Mouse (Mus musculus) layer of hippocampus, postnatal 36 days (tissue): ENCODE data around the gene Lsp1. TPM values are rescaled to one million over a fixed set of nuclear protein-coding genes. Genes with fewer than 3 reads are reported as not detected.

Experiments
- DNase-seq, 2 experiments: peaks; one replicate each; pipeline ENCODE4 v3.0.0; 2022
- total RNA-seq, 2 experiments: library from RNA; stranded (reverse); gene quantifications; 2 replicates each; pipeline ENCODE4 v1.2.3; 2021

Gene Lsp1
- total RNA-seq, 2 experiments from 2014 or later = 1.2 to 3.4 TPM

GRCm38 (mm10) chr7:142507453-142507852 is 46.8 kb downstream of the Lsp1 start:
- DNase-seq = no peak

GRCm38 (mm10) chr7:142509518-142509917 is 48.9 kb downstream of the Lsp1 start:
- DNase-seq = no peak

- no peak for DNase-seq
Observed at GRCm38 (mm10) chr7:142510021-142510777, 49.6 kb downstream of the Lsp1 start.

- no peak for DNase-seq
Observed at GRCm38 (mm10) chr7:142514048-142514447, 53.4 kb downstream of the Lsp1 start.

GRCm38 (mm10) chr7:142516221-142516978 is 55.8 kb downstream of the Lsp1 start:
- no peak for DNase-seq

DNA sequence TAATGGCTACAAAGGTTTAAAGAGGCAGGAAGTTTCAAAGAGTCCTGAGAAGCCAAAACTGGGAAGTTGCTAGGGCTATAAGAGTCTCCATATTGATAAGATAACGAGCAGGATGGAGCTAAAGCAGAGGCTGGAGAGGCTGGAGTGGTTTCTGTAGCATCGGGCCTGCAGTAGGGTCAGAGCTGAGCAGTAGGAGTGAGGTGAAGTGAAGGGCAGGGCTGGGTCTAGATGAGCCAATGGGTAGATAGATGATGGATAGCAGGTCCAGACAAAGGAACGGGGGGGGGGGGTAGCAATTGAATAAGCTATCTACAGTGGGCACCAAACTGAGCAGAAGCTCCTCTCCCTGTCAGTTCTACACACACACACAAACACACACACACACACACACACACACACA is 56.9 kb downstream of the Lsp1 start:
- DNase-seq = no peak

DNA sequence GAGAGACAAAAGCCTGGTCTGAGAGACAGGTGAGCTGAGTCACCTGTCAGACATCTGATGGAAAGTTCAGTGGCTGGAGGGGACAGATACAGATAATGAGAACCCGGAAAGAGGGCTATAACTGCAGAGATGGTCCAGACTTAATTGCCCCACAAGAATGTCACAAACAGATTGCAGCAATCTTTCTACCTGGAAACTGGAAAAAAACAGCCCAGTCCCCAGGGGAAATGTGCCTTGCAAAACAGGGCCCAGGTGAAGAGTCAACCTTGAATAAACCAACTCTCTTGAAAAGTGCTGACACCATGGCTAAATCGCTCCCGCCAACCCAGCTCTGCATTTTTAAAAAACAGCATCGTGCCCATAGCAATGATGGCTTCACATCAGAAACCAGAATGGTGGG is 59.7 kb downstream of the Lsp1 start:
- DNase-seq = no peak

- DNase-seq = no peak
Observed at GRCm38 (mm10) chr7:142522352-142522751, 61.7 kb downstream of the Lsp1 start.

- DNase-seq = no peak
Observed at GRCm38 (mm10) chr7:142523200-142523990, 62.8 kb downstream of the Lsp1 start.

DNA sequence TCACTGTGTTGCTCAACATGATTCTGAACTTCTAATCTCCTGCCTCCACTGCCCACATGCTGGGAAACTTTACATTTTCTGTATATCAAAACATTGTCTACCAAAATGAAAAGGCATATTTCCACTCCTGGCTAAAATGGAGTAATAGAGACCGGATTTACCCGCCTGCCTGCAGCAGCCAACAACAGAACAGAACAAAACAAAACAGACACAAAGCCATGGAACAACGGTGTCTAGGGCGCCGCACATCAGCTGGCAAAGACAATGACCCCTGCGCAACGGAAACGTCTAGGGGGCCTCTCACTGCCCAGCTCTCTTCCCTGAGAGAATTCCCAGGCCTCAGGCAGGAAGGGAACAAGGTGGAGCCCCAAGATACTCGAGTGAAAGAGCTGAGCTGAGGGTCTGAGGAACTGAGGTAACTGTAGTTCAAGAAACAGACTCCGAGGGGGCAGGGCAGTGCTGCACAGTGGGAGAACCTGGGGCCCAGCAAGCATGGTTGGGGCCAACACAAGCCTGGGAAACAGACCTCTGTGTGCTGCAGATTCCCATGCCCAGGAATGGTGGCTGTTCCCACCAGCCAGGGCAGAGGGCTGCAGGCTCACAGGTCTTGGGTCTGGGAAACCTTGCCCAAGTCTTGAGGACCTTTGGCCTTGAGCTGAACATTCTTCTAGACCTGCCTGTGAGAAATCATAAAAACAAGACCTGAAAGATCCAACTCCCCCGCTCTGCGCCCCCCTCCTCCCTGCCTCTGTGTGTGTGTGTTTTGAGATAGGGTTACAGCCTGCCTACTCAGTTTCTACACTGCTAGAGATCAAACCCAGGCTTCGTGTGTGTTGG is 65.0 kb downstream of the Lsp1 start:
- no peak for DNase-seq

- no peak for DNase-seq
Observed at GRCm38 (mm10) chr7:142529350-142529749, 68.7 kb downstream of the Lsp1 start.

GRCm38 (mm10) chr7:142531973-142532521 is 71.4 kb downstream of the Lsp1 start:
- DNase-seq = no peak

DNA sequence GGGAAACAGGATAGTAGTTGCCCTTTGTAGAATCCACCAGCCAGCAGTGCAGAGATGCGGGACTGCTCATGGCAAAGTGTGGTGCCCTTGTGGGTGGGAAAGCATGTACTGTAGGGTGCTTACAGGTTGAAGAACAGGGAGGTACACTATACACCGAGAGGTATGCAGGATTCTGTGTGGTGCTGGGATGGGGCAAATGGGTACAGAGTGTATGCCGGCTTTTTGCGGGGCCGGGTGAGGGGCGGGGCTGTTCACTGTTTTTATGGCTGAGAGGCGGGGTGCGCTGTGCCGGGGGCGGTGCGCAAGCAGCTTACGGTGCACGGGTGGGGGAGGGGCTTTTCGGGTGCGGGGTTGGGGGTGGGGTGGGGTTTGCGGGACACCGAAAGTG is 72.1 kb downstream of the Lsp1 start, which contains the start of gene Mrpl23:
TSS of gene Mrpl23 (plus strand) at position 16 of the 388 bp plus-strand sequence.
- peak in 1 of 2 experiments; percentile 18 for DNase-seq

GRCm38 (mm10) chr7:142533059-142533855 is 72.6 kb downstream of the Lsp1 start:
- peak; percentile 78 to 82 for DNase-seq

DNA sequence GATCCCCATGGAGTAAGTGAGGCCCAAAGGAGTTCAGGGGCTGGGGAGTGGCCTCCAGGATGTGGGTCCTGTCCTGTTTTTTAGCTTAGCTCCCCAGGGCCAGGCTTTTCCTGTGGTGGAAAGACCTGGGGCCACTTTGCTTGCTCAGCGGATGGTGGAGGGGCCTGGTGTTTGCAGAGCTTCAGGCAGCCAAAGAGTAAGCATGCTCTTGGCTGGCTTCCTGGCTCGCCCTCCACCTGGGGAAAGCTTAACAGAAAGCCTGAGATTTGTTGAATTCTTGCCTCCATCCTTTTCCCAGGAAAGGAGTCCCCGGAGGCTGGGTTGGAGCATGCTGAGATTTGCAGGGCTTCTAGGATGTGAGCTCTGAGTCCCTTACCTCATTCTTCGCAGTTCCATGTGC is 74.5 kb downstream of the Lsp1 start:
- no peak for DNase-seq

GRCm38 (mm10) chr7:142535832-142536231 is 75.2 kb downstream of the Lsp1 start:
- DNase-seq = no peak

- no peak for DNase-seq
Observed at GRCm38 (mm10) chr7:142537181-142537580, 76.6 kb downstream of the Lsp1 start.

DNA sequence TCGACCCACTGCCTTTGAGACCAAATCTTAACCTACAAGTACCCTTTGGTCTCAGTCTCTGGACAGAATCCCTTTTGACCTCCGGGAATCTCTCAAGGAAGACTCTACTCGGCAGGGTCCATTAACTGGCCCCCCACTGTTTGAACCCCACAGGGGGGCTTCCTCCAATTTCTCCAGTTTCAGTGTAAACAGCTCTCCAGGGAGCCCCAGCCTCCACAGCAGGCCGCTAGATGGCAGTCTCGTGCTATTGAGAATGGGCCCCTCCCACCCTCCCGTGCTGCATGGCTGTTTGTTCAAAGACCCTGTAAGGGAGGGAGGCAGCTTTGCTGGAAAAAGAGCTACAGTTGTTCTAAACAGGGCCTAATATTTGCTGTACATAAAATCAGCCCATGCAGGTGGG is 77.3 kb downstream of the Lsp1 start:
- DNase-seq = peak; percentile 51 to 52

DNA sequence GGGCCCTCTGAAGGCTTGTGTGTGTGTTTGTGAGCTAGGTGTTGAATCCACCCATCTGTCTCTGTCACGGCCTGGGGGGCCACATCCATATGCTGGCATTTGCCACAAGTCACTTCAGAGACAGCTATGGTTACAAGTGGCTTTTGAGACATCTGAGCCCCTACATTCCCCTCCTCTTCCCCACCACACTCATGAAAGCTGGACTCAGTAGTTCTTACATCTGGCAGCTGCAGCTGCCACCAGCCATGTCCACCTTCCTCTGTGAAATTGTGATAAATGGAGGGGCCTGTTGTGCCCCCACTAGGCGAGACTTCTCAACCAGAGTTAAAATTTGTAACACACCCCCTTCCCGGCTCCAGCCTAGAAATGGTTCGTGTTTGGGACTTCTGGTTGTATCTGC is 77.7 kb downstream of the Lsp1 start:
- no peak for DNase-seq

DNA sequence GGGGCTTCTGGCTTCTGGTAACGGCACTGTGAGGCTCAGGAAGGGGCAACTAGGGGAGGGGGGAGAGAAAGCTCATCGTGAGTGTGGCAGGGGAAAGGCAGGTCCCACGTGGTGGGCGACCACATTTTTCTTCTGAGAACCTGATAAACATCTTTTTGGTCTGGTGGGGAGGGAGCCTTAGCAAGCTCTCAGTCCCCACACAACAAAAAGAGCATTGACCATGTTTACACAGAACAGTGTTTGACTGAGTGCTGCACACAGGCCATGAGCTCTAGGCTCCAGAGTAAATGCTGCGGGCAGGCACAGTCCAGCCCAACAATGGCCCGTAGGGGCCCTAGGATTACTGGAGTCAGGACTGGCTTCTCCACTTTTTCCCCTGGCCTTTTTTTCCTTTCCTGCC is 78.2 kb downstream of the Lsp1 start:
- no peak for DNase-seq

DNA sequence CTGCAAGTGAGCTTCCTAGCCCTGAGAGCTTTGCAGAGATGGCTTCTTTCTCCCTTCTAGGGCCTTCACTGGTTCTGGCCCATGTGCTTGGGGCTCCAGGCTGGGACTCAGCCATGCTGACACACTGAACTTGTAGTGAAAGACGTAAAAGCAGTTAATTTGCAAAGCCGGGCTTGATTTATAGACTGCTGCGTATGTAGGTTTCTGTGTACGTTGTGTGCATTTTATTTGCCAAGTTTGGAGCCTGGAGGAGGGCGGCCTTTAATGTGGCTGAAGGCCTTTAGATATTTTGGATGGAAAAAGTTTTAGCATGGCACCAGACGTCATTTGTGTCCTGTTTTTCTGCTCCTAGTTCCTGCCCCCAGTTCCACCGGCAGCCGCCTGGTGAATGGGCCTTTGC is 79.2 kb downstream of the Lsp1 start:
- no peak for DNase-seq
